Mouse (Mus musculus) cerebellum, postnatal 36 days (tissue): ENCODE data around the gene Plvap.

Source experiments
- DNase-seq, 2 experiments: peaks; one replicate each; pipeline ENCODE4 v3.0.0; 2021 to 2022; ENCODE audit warnings: mixed read lengths in 2 of 2

Plvap gene

GRCm38 (mm10) chr8:71511644-71512043 lies at the start of gene Plvap:
Gene Plvap, minus strand, starts transcription at chr8:71511752.
- DNase-seq, result no peak

GRCm38 (mm10) chr8:71560765-71561164 lies 49.2 kb upstream of the Plvap start:
- no peak for DNase-seq

- no peak for DNase-seq
These were observed 48.5 kb upstream of the Plvap start for GRCm38 (mm10) chr8:71560071-71560470.

- DNase-seq, result no peak
These were observed 47.6 kb upstream of the Plvap start for GRCm38 (mm10) chr8:71558958-71559690.

- no peak for DNase-seq
These were observed 46.8 kb upstream of the Plvap start, which contains the start of gene Tmem221 for GRCm38 (mm10) chr8:71558071-71558957. Gene Tmem221, minus strand, starts transcription at chr8:71558871.

GRCm38 (mm10) chr8:71554644-71555043 lies 43.1 kb upstream of the Plvap start:
- DNase-seq, result no peak

GRCm38 (mm10) chr8:71554001-71554400 lies 42.4 kb upstream of the Plvap start:
- DNase-seq, result no peak

GRCm38 (mm10) chr8:71552770-71553169 lies 41.2 kb upstream of the Plvap start:
- DNase-seq, result no peak

- DNase-seq, result no peak
These were observed 39.2 kb upstream of the Plvap start for GRCm38 (mm10) chr8:71550754-71551153.

- no peak for DNase-seq
These were observed 36.0 kb upstream of the Plvap start for GRCm38 (mm10) chr8:71547590-71547989.

GRCm38 (mm10) chr8:71545053-71545452 lies 33.5 kb upstream of the Plvap start:
- DNase-seq, result no peak

- no peak for DNase-seq
These were observed 32.2 kb upstream of the Plvap start for GRCm38 (mm10) chr8:71543755-71544154.

- peak; percentile 96 for DNase-seq
These were observed 31.2 kb upstream of the Plvap start, which contains the start of gene Mvb12a for GRCm38 (mm10) chr8:71542632-71543343. Gene Mvb12a, plus strand, starts transcription at chr8:71542922.

GRCm38 (mm10) chr8:71537028-71537867 lies 25.7 kb upstream of the Plvap start, which contains the start of gene Bst2:
Gene Bst2, minus strand, starts transcription at chr8:71537456.
- DNase-seq, result no peak

GRCm38 (mm10) chr8:71535663-71536062 lies 24.1 kb upstream of the Plvap start:
- no peak for DNase-seq

- DNase-seq, result no peak
These were observed 22.8 kb upstream of the Plvap start for GRCm38 (mm10) chr8:71534263-71534810.

GRCm38 (mm10) chr8:71530735-71531467 lies 19.3 kb upstream of the Plvap start:
- peak; percentile 63 to 64 for DNase-seq

GRCm38 (mm10) chr8:71528362-71529073 lies 17.0 kb upstream of the Plvap start:
- no peak for DNase-seq

GRCm38 (mm10) chr8:71527162-71527870 lies 15.8 kb upstream of the Plvap start:
- DNase-seq, result no peak

- DNase-seq, result no peak
These were observed 14.7 kb upstream of the Plvap start for GRCm38 (mm10) chr8:71526272-71526671.
